Mouse (Mus musculus) megakaryocyte, embryonic 14.5 days (primary cell): Measurements from ENCODE around the gene Tmem150a.

ENCODE experiments used
- FLI1 ChIP-seq: IDR thresholded peaks from 2 replicates; pipeline ENCODE4 v1.6.1; 2012; ENCODE audit warnings: low read length, inconsistent platforms, mixed read lengths
- GATA1 ChIP-seq: IDR thresholded peaks from 3 replicates; pipeline ENCODE4 v1.6.1; 2012; ENCODE audit warnings: mixed read lengths, low read length, inconsistent platforms, borderline replicate concordance

DNA sequence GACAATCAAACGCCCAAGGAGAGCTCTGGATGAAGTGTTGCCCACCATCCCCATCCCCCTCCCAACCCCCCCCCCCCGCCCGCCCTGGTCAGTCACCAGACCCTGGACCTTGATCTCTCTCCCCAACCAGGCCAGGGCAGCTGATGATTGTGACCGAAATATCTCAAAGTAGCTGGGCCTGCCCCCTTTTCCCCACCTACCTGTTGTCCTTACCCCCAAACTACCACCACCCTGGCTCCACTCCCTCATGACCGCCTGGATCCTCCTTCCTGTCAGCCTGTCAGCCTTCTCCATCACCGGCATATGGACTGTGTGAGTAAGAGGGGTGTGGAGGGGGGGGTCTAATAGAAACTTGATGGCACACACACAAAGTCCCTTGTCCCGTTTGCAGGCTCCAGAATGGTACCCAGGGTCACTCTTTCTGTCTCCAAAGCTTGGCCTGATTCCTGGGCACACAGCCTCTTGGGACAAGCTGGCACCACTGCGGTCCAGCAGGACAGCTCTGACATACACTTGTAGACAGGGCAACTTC, 820 bp downstream of the Tmem150a start:
- TF ChIP-seq GATA1 (no peak), FLI1 (no peak)
